Mouse (Mus musculus) cerebellum, adult 9-11 months (tissue): ENCODE measurements at regions not wholly inside any gene's neighbourhood (a gene's known extent, or its start where the extent isn't known, plus 50 kb on each side); places are given as distances from the start of the nearest gene placed in this dataset.
A peak's percentile ranks its signal among the peaks of the same experiment; 100 is the strongest.

Experiments used
- DNase-seq: peaks from one replicate; pipeline ENCODE4 v3.0.0; 2022

DNA sequence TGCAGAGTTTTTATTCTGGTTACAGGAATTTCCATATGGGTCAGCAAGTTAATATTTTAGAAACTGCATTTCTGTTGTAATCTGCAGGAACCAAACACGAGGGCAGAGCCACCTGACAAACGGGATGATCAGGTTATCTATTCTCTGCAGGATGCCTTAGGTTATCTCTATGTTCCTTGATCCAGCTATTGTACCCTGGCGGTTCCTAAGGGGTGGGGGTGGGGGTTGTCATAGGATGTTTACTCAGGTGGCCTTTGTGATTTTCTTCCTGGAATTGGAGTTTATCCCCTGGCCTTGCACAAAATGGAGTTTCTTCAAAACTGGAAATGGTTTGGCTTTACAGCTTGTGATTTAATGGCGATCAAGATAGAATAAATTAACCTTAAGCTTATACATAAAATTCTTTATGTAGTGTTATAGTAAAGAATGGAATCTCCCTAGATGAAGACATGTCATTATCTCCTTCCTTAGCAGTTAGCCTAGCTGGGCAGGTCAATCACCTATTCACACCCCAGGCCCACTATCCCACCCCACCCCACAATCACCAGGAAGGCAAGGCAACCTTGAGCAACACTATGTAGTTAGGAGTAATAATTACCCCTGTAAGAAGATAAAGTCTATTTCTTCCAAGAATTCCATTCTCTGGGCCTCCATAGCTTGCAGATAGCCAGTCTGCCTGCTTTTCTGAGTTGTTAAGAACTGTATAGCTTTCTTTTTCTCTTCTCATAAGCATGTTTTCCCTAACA, 192.3 kb upstream of the B430218F22Rik start:
- no peak for DNase-seq

GRCm38 (mm10) chr13:118208146-118208545, 178.3 kb upstream of the B430218F22Rik start:
- no peak for DNase-seq

DNA sequence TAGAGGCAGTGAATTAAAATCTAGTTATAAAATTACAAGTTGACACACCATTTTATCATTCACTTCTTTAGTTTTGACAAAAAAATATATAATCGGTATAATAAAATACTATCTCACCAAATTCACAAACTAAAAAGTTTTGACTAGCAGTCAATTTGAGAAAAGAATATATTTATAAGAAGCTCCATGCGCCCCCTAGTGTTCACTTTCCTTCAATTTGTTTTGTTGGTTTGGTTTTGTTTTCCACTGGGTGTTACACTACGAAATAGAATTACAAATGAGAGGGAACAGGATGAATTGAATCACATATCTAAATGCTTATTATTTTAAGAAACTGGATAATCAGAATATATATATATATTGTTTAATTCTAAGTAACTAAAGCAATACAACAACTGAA, 159.1 kb upstream of the B430218F22Rik start:
- DNase-seq, result peak; percentile 12

- no peak for DNase-seq
These were observed 148.5 kb upstream of the B430218F22Rik start for GRCm38 (mm10) chr13:118237968-118238367.

DNA sequence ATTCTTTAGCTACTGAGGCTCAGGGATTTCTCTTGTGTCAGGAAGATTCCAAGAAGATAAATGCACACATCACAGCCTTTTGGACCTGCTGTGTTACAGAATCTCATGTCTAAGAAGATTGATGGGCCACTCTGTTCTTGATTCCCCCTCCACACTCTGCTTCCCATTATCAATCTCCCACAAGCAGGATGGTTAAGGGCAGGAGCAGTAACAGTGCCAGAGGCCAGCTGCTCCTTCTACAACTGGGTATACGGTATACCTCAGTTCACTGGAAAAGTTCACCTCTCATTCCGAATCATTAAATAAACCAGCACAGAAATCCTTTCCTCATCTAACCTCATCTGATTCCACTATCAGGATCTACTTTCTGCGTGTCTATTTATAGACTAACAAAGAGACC, 141.8 kb upstream of the B430218F22Rik start:
- DNase-seq, result no peak

GRCm38 (mm10) chr13:118245546-118245945, 140.9 kb upstream of the B430218F22Rik start:
- DNase-seq, result no peak

DNA sequence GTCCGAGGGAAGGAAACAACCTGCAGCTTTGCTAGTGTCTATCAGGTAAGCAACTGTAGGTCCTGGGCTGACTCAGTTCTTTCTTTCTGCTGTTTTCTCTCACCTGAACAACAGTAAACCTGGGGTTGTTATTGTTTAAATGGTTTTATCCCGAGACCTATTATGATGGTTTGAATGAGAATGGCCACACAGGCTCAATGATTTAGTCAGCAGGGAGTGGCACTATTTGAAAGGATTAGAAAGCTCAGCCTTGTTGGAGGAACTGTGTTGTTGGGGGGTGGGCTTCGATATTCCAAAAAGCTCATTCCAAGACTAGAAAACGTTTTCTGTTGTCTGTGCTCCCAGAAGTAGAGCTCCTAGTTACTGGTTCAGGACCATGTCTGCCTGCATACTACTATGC, 126.8 kb upstream of the B430218F22Rik start:
- DNase-seq, result no peak

- DNase-seq, result no peak
These were observed 123.5 kb upstream of the B430218F22Rik start for GRCm38 (mm10) chr13:118262971-118263370.

GRCm38 (mm10) chr13:118265763-118266520, 120.5 kb upstream of the B430218F22Rik start:
- DNase-seq, result no peak

GRCm38 (mm10) chr13:118272904-118273303, 113.5 kb upstream of the B430218F22Rik start:
- DNase-seq, result no peak

- no peak for DNase-seq
These were observed 105.5 kb upstream of the B430218F22Rik start for GRCm38 (mm10) chr13:118280956-118281355.

- DNase-seq, result no peak
These were observed 92.7 kb upstream of the B430218F22Rik start for GRCm38 (mm10) chr13:118293728-118294127.

- DNase-seq, result no peak
These were observed 76.3 kb upstream of the B430218F22Rik start for GRCm38 (mm10) chr13:118310080-118310479.

DNA sequence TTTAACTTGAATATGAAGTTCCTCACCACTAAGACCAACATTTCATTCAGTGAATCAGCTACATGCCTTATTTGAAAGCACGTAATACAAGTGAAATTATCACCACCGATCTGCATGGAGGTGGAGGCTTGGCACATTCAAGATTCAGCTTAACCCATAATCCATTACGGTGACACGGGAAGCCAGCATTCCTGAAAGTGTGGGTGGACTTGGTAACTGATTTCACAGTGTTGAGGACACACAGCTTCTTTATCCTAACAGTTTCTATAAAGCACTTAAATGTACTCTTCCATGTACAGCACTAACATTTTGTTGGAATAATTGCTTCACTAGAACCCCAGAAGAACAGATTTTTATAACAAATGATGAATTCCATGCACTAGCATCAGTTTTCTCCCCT, 72.8 kb upstream of the B430218F22Rik start:
- DNase-seq, result no peak
